Mouse (Mus musculus): ENCODE results near the gene Dhx8.

Dhx8 gene

DNA sequence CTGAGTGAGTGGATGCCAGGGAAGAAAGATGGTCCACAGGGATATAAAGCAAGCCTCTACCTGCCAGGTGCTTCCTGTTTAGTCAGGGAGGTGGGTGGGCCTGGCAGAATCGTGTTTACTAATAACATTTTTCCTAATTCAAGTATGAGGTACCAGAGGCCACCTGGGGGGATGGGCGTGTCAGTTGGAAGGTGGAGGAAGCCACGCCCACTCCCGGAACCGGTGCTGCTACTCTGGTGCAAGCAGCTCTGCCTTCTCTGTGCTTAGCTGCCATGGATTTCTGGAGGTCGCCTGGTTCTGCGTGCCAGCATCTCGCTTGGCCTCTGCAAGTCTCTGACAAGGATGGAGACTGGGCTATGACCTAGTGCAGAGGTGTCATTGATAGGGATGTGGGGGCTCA, 65.4 kb downstream of the Dhx8 start:
- no peak for DNase-seq (ENCODE audit: low read depth, low spot score)

DNA sequence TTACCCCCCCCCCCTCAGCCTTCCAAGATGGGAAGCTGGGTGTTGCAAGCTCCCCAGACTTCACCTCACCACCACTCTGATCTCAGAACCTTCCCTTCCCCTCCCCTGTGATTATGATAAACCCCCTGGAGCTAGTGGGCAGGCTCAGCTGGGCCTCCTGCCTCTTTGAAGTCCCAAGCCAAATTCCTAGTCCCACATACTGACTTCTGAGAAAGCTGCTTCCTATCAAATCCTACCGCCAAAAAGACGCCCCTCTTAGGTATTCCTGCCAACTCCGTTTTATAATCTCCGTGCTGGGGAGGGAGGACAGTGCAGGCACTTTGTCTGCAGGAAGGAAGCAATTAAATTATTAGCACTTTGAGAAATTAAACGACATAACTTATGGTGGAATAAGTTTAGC, 68.7 kb downstream of the Dhx8 start:
- DNase-seq (ENCODE audit: low read depth, low spot score) = no peak

DNA sequence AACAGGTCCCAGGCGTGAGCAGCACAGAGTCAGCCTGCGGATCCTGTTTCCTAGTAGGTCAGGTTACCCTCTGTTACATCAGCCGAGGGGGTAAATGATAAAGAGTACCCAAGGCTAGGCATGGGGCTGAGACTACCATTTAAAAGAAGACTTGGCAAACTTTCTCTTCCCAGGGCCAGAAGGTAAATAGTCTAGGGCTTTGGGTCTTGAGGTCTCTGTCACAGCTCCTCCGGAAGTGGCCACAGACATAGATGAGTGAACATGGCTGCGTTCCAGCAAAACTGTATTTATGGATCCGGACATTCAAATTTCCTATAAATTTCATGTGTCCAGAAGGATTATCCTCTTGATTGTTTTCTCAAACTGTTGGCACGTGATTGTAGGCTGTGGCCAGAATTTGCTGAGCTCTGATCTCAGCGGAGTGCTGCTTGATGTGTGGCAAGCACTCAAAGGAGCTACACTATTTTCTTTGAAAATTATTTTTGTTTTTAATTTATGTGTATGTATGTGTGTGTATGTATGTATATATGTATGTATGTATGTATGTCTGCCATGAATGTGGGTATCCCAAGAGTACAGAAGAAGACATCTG, 72.5 kb downstream of the Dhx8 start:
- no peak for DNase-seq (ENCODE audit: low read depth, low spot score)

DNA sequence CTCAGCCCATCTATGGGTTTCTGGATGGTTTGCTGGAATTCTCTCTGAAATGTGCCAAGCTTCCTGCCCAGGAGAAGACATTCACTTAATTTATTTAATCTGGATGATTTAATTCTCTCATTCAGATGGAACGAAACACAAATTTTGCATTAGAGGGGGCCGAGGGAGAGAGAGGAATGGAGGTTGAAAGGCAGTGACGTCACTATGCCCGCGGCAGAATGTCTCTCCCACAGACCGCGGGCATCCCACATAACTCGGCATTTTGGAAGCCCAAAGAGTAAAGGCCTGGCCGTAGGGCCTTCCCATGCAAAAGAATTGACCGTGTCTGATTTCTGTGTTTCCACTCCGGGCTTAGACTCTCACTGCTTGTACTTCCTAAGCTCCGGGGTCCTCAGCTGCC, 74.0 kb downstream of the Dhx8 start:
- DNase-seq (ENCODE audit: low read depth, low spot score) = no peak

DNA sequence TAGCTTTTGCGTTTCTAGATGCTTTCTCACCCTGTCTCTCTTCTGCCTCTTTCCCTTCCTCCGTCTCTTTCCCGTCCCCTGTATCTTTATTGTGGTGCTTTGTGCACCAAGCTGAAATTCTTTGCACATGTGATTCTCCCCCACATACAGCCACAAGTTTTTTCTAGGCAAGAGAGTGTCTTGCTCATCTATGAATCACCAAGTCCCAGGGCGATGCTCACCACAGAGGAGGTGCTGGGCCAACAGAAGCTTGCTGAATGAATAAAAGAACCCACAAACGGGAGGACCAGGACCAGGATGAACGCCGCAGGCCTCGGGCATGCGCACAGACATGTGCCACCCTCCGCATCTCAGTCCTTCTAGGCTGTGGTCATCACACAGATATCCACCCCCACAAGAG, 74.5 kb downstream of the Dhx8 start:
- no peak for DNase-seq (ENCODE audit: low read depth, low spot score)

DNA sequence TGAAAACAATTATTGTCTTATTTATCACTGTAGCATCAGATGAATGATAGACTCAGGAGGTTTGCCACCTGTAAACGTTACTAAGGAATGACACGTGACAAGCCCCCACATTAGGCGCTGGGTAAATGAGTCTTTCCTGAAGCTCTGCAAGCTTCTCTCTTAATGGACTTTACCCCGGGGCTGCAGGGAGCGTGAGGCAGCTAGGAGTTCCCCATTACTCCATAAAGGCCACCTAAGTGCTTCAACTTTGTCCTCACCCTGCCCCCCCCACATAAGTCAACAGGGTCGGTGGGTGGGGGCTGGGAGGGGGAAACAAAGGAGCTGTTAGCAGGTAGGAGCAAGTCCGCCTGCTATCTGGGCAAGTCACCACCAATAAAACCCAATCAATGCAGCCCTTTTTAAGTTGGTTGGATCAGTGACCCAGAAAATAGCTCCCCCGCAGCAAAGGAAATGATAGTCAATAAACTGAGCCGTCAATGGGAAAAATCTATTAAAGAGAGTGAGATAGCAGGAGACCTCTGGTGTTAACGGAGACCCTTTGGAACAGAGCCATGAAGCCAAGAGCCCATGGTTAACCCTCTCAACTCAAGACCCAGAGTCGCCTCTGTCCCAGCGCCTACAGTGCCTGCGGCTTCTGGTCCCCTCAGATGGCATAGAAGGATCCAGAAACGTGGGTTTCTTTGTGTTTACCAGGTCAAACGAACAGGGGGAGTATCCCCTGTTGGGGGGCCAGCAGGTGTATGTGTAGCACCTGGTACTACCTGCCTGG, 76.5 kb downstream of the Dhx8 start:
- no peak for DNase-seq (ENCODE audit: low read depth, low spot score)

DNA sequence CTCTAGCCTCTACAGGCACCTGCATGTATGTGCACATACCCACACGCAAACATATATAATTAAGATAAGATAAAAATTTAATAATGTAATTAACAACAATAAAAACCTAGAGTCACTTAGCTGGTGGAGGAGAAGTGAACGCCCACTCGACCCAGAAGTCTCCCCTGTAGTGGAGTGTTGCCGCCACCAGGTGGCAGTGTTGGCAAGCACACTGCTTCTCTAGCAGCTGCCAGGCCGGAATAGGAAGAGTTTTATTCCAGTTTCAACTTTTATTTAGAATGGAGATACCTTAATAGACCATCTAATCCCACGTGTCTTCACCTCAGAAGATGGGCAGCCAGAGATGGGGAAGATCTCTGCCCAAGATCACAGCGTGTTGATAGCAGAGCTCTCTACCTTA, 80.5 kb downstream of the Dhx8 start:
- DNase-seq (ENCODE audit: low read depth, low spot score) = peak; percentile 60

DNA sequence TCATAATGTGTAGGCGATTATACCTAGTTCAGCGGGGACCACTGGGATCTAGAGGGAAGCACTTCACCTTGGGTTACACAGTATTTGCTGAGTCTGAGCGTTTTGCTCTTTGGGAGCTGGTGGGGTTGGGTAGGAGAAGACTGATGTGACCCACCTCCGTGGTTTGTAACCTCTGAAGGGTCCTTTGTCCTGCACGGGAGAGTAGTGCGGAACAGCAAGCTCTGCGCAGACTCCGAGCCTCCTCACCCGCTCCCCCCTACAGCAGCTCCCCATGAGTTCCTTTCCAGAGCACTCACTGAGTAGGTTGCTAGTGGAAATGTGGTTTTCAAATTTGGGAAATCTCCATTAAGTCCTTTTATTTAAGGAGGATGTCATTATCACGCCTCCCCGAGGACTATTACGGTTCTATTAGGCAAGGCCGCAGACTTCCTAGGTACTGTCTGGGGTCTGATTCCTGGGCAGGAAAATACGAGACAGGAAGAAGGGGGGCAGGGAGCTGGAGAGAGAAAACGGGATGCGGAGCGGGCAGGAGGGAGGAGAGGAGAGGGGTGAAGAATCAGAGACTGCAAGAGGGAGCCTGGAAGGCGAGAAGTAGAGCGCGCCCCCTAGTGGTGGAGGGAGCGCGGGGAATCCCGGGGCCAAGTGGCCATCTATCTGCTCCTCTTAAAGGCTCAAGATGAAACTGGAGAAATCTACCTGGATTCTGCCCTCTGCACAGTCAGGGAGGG, 81.8 kb downstream of the Dhx8 start:
- DNase-seq (ENCODE audit: low read depth, low spot score) = peak; percentile 42

DNA sequence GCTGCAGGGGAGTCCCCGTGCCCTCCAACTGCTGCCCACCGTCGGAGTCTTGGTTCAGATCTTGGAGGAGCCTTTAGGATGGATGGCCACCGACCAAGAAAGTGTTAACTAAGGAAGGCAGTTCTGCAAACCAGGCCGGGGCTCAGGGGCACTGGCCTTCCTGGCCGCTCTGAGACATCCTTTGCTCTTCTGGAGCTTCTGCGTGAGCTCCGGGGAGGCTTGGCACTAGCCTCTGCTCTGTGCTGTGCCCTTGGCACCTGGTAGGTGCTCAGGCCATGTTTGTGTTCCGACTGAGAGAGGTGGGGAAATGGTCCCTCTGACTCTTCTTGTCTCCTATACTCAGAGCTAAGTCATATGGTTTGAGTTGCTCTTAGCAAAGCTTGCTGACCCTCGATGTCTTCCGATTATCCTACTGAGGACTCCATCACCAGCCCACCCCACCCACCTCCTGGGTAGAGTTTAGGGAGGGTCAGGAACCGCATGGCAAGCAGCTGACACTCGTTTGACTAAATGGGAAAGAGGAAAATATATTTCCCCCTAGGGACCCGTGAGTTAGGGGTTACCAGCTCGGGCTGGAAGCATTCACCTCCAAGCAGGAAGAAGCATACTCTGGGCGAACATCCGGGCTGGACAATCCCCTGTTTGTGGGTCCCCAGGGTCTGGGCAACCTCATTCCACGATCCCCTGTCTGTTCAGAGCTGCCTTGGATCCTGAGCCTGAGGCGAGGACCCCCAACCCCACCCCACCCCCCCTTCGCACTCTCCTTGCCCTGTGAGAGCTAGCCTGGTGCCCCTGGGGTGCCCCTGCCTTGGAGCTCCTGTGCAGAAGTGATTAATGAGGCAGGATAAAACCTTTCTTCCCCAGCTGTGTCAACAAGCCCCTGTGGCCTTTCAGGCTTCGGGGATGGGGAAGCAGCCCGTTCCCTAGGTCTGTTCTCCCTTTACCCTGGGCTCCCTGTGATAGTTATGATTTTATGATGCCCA, 82.7 kb downstream of the Dhx8 start:
- DNase-seq (ENCODE audit: low read depth, low spot score) = no peak
